ENCODE assay signal across 16 mouse cellular contexts in the genomic region with DNA sequence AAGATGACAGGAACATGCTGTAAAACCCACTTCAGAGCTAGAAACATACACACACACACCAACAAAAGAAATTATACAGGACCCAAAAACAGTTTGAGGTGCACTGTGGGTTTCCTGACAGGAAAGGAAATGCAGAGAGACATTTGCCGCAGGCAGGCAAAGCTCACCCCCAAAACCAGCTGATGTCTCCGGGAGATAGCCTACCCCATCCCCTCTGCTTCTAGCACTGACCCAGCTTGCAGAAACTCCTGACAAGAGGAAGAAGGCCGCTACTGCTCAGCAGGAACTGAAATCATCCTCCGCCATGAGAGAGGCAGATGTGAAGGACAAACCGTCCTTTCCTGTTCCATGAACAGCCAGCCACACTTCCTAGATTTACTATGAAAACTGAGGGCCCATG.
DNase-seq lines count a peak whose midpoint lies in the region; ATAC-seq and TF ChIP-seq lines count a peak whose summit lies in the region.
"Had no signal": no experiment of that assay in that cellular context is flagged by ENCODE, and none has a peak within 500 bp of the region (broad histone marks: within the 10 kb centered on the region; RNA-seq: fewer than 3 reads in every experiment).

No protein-coding gene starts in this region.

- H3K9me3 ChIP-seq in embryonic facial prominence, embryonic 12.5 days = no peaks in the 10 kb centered on the region
- no peaks in the 10 kb centered on the region for H3K9me3 ChIP-seq in embryonic facial prominence, embryonic 10.5 days
- H3K9me3 ChIP-seq: embryonic facial prominence, embryonic 15.5 days; forebrain, embryonic 13.5 days; neural tube, embryonic 15.5 days had no signal

- 0 out of 2 replicates have a peak overlapping the region, but pooled peaks have one; percentile 18 for H3K27ac ChIP-seq in embryonic facial prominence, embryonic 12.5 days
- H3K27ac ChIP-seq in embryonic facial prominence, embryonic 10.5 days (replicated peaks) = no peak overlapping the region
- peak overlapping the region; percentile 5; the same call in 1 of the 2 replicates for H3K27ac ChIP-seq in small intestine, adult 2 months (ENCODE audit: insufficient read depth, low read depth, low read length)
- H3K27ac ChIP-seq: embryonic facial prominence, embryonic 15.5 days; forebrain, embryonic 13.5 days; neural tube, embryonic 15.5 days had no signal

- H3K4me1 ChIP-seq in embryonic facial prominence, embryonic 12.5 days = peaks cover 10% of the 10 kb centered on the region; the same call in 1 of the 2 replicates
- H3K4me1 ChIP-seq in embryonic facial prominence, embryonic 10.5 days = peaks cover 25% of the 10 kb centered on the region
- H3K4me1 ChIP-seq in small intestine, adult 2 months (ENCODE audit: control insufficient read depth, insufficient read depth, insufficient read length, low read length) = peaks cover 9% of the 10 kb centered on the region

- no peak for DNase-seq in embryonic facial prominence, embryonic 10.5 days (ENCODE audit: low spot score)
- peak; percentile 91 for DNase-seq in 416B (ENCODE audit: low read depth)
- no peak for DNase-seq in cerebellum, adult 11-12 months
- DNase-seq in right cerebral cortex, postnatal 4 days = no peak
- DNase-seq in heart, adult 9 months (ENCODE audit: low spot score in 2 of 2) = no peak
- DNase-seq: cerebellum, postnatal 25 days; gastrocnemius, postnatal 25 days; lung, postnatal 14 days had no signal

- peaks cover 8% of the 10 kb centered on the region for H3K36me3 ChIP-seq in embryonic facial prominence, embryonic 12.5 days
- peaks cover 42% of the 10 kb centered on the region for H3K36me3 ChIP-seq in embryonic facial prominence, embryonic 10.5 days (replicated peaks)
- peaks cover 23% of the 10 kb centered on the region for H3K36me3 ChIP-seq in small intestine, adult 2 months (ENCODE audit: control insufficient read depth, insufficient read depth, low read length)
- H3K36me3 ChIP-seq: neural tube, embryonic 15.5 days had no signal

- no peak for TF ChIP-seq CTCF in small intestine, adult 2 months (IDR thresholded peaks at IDR 0.05; ENCODE audit: extremely low read depth, insufficient read length, insufficient replicate concordance, low read depth, low read length)

- no peak for TF ChIP-seq POLR2A in small intestine, adult 2 months (IDR thresholded peaks at IDR 0.05; ENCODE audit: low read depth, low read length)

- H3K27me3 ChIP-seq in embryonic facial prominence, embryonic 12.5 days = no peaks in the 10 kb centered on the region
- no peaks in the 10 kb centered on the region for H3K27me3 ChIP-seq in embryonic facial prominence, embryonic 10.5 days (replicated peaks; ENCODE audit: low read depth, poor library complexity, severe bottlenecking)
- H3K27me3 ChIP-seq in small intestine, adult 2 months (ENCODE audit: control insufficient read depth, insufficient read depth, low read length) = no peaks in the 10 kb centered on the region
- H3K27me3 ChIP-seq: embryonic facial prominence, embryonic 15.5 days; forebrain, embryonic 13.5 days; neural tube, embryonic 15.5 days had no signal

- no peak for ATAC-seq in embryonic facial prominence, embryonic 12.5 days (ENCODE audit: insufficient number of reproducible peaks, insufficient read depth, low FRiP score, low TSS enrichment)
- ATAC-seq in common myeloid progenitor, adult 5-6 weeks (replicated peaks; ENCODE audit: low read depth, poor library complexity, severe bottlenecking) = peak; percentile 88
- ATAC-seq: forebrain, embryonic 13.5 days; intestine, postnatal 0 days had no signal

- H3K4me3 ChIP-seq in embryonic facial prominence, embryonic 12.5 days = no peak overlapping the region
- no peak overlapping the region for H3K4me3 ChIP-seq in embryonic facial prominence, embryonic 10.5 days
- H3K4me3 ChIP-seq in small intestine, adult 2 months (ENCODE audit: low read depth, low read length) = no peak overlapping the region
- H3K4me3 ChIP-seq: embryonic facial prominence, embryonic 15.5 days; forebrain, embryonic 13.5 days; neural tube, embryonic 15.5 days had no signal

- 73% methylated on average over 5 of the region's 5 CpGs for WGBS in embryonic facial prominence, embryonic 12.5 days
- 84% methylated on average over 5 of the region's 5 CpGs for WGBS in embryonic facial prominence, embryonic 10.5 days
- 73% methylated on average over 5 of the region's 5 CpGs for WGBS in small intestine, adult 2 months

- no peak overlapping the region for H3K4me2 ChIP-seq in embryonic facial prominence, embryonic 12.5 days (replicated peaks)
- H3K4me2 ChIP-seq: embryonic facial prominence, embryonic 15.5 days; forebrain, embryonic 13.5 days; liver, embryonic 11.5 days; neural tube, embryonic 15.5 days had no signal

- no peak overlapping the region for H3K9ac ChIP-seq in embryonic facial prominence, embryonic 12.5 days
- H3K9ac ChIP-seq: embryonic facial prominence, embryonic 15.5 days; forebrain, embryonic 13.5 days; neural tube, embryonic 15.5 days had no signal
